Mouse (Mus musculus) cortical plate, adult 2 months (tissue): ENCODE results near the gene Zfp689.

ENCODE experiments used
- CTCF ChIP-seq: fragments of 200-500 bp; IDR thresholded peaks from 2 replicates; pipeline ENCODE4 v1.5.1; 2011; ENCODE audit warnings: mild to moderate bottlenecking, control low read depth, low read length; ENCODE audit not compliant: insufficient read depth; ENCODE audit errors: extremely low read depth
- POLR2A ChIP-seq: fragments of 200-500 bp; IDR thresholded peaks from 2 replicates; pipeline ENCODE4 v1.6.1; 2011; ENCODE audit warnings: mild to moderate bottlenecking, low read length, control low read depth; ENCODE audit not compliant: insufficient read depth; ENCODE audit errors: extremely low read depth

GRCm38 (mm10) chr7:127489982-127490381 lies 41.0 kb upstream of the Zfp689 start:
- TF ChIP-seq CTCF (no peak), POLR2A (no peak)
